Mouse (Mus musculus) 3T3-L1 (cell line): ENCODE measurements at regions not wholly inside any gene's neighbourhood (a gene's known extent, or its start where the extent isn't known, plus 50 kb on each side); places are given as distances from the start of the nearest gene placed in this dataset.
A peak's percentile ranks its signal among the peaks of the same experiment; 100 is the strongest.

Source experiments
- DNase-seq: peaks from one replicate; pipeline ENCODE4 v3.0.0-alpha.2; 2015; ENCODE audit warnings: low read depth, low spot score

DNA sequence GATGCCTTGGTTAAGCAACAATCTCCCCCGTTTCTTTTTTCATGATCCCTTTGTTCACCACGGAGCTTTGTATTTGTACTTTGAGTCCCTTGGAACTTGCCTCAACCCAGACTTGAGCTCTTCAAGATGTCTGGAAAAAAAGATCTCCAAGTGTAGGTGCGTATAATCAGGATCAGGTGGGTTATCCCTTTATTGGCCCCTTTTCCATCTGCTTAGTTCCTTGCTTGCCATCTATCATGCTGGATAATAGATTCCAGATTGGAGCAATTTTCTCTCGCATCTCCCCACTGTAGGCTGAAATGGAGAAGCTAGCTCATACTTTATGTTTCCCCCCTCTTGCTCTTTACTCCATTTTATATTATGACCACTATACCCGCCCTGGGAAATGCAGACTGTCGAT is 474.5 kb upstream of the Rgma start:
- no peak for DNase-seq

DNA sequence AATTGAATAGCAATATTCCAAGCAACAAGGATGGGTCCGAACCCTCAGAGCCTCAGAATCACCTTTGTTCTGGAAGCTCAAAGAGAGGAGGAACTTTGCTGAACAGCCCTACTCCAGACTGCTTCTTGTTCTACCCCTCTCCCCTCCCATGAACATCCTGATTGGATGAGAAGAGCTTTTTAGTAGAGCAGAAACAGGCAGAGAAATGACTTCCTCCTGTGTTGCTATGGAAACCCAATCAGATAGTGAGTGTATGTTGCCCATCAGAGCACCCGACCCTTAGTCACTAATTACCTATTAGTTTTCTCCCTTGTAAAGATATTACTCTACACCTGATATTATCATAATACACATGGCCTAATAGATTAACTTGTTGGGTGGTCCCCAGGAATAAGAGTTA is 469.4 kb upstream of the Rgma start:
- DNase-seq: no peak

DNA sequence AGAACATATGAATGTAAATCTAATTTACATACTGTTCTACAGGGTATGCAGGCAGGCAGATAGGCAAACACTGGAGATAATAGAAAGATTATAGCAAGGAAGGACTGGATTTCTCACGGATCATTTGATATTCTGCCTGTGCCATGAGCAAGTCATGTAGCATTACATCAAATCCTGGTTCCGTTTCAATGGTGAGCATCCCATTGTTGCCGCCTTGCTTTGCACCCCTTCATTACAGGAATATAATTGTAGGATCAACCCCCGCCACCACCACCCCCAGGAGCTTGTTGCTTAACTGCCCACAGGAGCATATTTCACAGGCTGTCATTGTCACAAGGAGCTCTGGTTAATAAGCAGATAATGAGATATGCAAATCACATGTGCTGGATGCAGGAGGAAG is 468.8 kb upstream of the Rgma start:
- DNase-seq: no peak

DNA sequence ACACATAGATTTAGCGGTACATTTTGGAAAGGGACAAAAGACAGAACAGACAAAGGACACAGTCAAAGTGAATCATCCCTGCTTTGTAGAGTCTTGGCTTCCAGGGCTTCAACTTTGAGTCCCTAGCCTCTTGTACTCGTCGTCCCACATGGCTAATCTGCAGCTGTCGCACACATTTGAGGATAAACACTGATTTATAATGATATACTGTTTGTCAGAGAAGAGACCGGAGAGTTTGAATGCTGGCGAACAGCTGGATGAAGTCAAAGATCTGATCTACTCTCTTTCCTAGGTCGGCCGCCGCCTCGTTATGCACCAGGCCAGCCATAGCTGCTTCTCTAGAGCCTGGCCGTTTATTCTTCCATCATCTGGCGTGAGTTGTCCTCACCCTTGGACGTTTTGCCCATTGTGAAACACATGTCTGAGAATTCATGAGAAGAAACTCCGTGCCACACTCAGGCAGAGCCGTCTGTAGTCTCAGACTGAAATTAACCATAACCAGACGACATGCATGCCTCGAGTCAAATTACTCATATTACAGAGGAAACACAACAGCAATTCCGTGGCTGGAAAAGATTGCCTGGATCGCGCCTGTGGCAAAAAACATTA is 448.4 kb upstream of the Rgma start:
- DNase-seq: peak; percentile 45

DNA sequence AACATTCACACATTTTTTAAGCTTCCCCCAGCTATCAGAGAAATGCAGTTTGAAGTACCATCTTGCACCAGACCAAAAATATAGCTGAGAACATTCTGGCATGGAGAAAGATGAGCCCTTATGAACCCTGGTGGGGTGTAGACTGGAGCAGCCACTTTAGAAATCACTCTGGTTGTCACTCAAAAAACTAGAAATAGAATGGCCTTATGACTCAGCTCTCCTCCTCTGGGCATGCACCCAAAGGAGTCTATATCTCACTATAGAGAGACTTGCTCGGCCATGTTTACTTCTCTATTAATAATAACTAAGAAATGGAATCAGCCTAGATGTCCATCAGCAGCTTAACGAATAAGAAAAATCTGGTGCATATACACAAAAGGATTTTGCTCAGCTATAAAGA is 436.5 kb upstream of the Rgma start:
- peak; percentile 88 for DNase-seq

DNA sequence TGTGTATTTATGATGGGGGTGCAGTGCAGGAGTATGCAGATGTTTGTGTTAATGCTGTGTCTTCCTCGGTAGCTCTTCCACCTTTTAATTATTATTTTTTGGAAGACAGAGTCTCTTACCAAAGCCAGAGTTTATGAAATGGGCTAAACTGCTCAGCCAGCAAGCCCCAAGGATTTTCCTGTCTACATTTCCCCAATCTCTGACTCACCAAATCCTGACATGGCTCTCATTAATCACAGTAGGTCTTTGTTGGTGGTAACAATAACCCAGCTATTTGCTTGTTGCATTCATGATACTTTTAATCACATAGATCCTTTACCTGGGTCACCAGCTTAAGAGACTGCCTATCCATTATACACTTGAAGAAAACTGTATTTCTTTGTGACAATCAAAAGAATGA is 427.8 kb upstream of the Rgma start:
- DNase-seq: peak; percentile 58

DNA sequence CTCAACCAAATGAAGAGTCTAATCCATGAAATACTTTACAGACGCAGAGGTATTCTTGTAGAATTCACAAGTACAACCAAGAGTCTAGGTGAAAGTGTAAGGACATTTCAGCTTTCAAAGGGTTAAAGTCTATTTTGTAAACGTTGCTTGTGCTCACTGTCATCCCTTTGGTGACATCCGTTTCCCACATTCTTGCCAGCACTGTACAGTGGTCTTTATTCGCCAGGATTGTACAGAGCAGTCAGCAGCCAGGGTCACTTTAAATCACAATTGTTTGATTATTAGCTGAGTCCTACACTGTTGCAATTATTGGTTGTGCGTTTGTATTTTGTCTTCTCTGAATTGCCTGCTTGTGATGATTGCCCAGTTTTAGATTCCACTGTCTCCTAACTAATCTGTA is 427.3 kb upstream of the Rgma start:
- no peak for DNase-seq

DNA sequence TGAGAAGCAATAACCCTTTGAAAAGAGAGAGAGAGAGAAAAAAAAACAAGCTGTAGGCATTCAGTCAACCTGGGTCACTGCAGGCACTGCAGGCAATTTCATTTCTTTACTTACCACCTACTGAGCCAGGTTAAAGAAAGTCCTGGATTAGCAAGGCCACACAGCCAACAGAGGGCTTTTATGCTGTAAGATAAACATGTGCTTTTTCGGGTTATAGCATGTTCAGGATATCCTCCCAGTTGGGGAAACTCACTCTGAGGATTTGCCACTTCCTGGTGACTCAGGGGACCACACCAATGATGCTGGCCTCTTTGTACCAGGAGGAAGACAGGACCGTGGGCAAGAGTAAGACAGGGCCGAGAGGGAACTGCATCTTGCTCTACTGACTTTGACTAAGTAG is 426.6 kb upstream of the Rgma start:
- peak; percentile 30 for DNase-seq

DNA sequence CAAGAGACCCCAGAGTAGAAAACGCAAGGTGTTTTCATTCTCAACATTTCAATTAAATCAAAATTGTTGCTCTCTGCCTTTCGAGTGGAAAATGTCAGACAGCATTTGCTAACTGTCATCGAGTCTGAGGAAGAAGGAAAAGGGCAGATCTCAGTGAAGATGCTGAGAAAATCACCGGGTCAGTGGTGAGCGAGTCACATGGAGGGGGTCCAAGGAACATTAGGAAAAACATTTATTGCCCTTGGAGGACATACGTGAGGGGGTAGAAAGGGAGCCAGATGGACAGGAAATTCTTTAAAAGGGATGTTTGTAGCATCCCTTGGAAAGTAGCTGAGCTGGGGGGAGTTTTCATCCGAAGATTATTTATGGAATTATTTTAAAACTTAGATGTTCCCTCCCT is 425.4 kb upstream of the Rgma start:
- DNase-seq: peak; percentile 68

DNA sequence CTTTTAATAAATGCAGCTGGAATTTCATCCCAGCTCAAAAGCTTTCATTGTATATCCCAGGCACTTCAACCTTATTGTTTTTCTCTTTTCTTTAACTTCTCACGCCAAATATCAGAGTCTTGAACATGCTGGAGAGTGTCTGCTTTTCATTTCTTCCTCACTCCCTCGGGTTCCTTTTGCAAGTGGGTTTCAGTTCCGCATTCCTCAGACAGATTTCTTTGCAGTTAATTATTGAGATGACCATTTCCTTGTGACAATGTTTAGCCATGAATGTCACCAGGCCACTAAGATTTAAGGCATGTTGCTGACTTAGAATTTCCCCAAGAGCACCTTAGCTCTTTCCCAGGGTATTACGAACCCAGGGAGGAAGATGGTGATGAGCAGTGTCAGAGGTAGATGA is 417.6 kb upstream of the Rgma start:
- DNase-seq: no peak

DNA sequence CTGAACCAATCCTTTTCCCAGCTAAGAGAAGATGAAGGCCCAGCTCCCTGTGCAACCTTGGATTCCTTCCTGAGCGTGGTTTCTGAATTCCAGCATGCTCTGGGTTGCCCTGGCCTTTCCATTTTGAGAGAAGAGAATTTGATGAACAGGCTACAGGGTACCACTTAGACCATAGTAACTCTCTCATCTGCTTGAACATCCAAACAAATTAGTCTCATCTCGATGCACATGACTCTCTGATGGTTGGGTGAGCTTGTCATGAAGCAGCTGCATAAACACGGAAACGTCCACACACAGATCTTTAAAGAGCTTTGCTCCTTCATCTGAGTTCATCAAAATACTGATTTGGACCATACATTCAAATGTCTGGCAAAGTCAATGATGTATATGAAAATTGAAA is 414.0 kb upstream of the Rgma start:
- DNase-seq: no peak

DNA sequence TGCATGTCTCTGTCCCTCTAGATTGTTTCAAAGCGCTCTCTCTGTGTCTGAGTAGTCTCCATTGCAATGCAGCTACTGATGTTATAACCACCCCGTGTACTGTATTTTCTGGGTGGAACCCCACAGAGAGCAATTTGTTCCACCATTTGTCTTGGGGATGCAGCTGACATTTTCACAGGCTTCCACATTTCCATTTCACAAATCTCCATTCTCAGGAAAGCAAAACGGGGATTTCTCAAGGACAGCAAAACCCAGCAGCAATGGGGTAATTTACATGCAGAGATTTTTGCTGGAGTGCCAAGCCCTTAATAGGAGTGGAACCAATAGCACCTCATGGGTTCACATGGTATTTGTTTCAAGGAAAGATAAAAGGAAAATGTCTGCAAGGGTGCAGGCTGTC is 412.5 kb upstream of the Rgma start:
- no peak for DNase-seq

DNA sequence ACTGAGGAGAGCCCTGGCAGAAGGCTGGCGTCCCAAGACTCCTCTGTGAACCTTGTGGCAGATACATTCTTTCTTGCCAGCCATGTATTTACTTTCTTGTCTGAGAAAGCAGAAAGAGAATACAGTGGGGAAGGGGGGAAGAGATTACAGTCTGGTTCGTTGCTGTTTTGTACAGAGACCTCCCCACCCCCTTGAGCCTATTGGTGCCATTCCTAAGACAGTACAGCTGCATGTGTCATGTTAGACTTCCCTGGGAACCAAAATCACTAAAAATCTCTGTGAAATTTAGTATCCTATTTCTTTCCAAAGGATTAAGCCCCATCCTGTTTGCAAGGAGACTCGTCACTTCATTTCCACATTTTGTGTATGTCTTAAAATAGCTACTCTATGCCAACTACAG is 411.4 kb upstream of the Rgma start:
- DNase-seq: no peak

DNA sequence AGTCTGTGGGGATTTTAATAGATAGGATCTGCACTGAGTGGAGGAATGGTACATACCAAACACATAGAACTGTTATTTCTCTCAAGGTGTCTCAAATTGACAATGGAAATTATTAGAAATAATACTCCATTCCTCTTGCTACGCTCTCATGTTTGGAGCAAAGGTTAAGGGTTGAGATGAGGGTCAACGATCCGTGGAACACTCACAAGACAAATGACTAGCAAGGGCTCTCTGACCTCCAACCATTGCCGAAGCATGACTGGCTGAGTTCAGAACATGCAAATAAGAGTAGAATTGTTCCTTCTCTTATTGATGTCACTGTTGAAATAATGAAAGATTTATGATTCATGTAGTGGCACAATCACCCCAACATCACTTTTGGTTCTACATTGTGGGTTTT is 407.1 kb upstream of the Rgma start:
- DNase-seq: no peak

DNA sequence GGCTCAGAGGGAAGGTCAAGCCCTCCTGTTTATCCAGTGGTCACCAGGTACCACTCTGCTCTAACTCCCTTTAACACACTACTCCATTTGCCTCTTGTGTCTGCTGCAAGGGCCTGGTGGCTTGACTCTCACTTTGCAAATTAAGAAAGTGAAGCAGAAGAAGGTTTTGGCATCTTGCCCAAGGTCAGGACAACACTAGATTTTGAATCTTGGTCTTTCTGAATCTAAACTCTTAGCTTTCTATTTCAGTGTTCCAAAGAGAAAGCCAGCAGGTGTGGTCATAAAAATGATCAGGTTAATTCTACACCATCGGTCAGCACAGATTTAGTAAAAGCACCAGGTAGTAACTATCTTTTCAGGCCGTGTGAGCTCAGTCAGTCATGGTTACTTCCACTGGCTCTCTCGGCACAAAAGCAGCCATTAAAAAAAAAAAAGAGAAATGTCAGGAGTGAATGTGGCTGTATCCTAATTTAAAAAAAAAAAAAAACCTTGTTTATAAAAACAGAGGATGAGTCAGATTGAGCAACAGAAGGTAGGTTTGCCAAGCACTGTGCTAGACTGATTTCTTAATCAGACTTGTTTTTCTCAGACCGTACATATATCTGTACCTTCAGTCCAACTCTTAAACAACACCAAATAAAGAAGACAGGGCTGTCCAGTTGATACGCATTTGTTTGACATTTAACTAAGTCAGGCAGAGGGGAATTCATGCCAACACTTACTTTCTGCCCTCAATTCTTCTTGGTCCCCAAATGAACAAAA is 403.6 kb upstream of the Rgma start:
- DNase-seq: peak; percentile 73

DNA sequence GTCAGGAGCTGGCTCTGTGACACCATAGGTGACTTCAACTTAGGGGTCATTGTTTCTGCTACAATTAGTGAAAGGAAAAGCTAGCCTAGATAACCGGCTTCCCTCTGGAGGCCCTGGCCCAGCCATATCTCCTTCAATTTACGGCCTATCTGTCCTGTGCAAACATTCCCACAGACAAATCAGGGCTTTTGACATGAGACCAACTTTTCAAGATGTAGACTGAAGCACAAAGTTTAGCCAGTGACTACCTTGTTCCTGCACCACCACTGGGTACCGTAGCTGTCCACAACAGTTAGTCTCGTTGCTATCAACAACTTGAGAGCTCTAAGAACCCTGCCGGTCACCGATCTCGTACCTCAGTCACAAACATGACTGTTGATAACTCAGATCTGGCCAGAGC is 402.9 kb upstream of the Rgma start:
- DNase-seq: peak; percentile 9

DNA sequence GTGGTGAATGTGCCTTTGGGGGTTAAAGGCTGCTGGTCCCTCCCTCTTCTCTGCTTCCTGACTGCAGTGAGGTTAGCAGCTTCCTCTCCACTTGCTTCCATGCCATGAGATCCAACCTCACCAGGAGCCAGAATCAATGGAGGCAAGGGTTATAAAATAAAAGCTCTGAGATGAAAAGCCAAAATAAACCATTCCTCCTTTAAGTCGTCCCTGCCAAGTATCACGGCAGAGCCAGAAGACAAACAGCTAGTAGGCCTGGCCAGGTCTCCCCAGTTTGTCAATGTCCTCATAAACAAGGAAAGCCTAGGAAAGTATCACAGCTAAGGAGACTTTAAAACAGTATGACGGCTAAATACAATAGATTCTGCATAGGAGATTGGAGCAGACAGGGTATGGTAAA is 401.5 kb upstream of the Rgma start:
- DNase-seq: no peak

DNA sequence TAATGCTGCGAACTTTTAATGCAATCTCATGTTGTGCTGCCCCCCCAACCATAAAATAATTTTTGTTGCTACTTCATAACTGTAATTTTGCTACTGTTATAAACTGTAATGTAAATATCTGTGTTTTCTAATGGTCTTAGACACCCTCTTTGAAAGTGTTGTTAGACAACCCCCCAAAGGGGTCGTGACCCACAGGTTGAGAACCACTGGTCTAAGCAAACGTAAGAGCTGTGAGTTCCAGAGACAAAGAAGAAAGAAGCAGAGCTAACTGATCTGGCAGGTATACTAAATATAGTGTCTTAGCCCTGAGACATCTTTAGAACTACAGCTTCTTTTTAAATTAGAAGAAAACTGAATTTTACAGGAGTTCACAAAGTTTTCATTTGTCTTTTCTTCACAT is 400.9 kb upstream of the Rgma start:
- no peak for DNase-seq

DNA sequence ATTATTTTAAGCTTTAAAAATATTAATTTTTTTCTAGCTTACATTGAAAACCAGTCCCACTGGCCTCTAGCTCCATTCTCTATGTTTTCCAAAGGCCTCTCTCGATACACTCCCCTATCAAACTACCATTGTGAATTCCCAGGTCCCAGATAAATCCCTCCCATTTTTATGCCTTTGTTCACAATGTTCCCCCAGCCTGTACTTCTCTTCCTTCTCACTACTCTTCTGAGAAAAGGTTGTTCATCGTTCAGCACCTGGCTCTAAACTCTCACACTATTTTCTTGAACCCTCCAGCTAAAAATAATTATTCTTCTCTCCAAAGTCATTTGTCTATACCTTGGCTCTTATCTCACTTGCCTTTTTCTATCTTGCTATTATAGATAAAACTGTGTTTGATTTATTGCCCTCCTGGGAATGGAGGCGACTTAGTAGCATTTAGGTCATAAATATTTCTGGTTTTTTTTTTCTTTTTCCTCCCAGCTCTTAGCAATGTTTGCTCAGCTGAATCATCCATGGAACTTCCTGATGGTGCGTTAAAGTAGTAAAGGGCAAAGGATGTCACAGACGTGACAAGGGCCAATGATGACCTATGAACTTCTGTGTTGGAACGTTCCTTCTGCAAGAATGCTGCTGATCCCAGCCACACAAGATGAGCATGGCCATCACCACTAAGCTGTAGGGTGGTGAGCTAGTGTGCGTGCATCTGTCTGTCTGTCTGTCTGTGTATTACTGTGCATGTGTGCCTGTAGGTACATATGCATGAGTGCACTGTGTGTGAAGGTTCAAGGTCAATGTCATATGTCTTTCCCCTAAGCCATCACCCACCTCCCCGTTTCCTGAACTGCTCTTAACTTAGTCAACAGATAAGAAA is 384.5 kb upstream of the Rgma start:
- peak; percentile 15 for DNase-seq

DNA sequence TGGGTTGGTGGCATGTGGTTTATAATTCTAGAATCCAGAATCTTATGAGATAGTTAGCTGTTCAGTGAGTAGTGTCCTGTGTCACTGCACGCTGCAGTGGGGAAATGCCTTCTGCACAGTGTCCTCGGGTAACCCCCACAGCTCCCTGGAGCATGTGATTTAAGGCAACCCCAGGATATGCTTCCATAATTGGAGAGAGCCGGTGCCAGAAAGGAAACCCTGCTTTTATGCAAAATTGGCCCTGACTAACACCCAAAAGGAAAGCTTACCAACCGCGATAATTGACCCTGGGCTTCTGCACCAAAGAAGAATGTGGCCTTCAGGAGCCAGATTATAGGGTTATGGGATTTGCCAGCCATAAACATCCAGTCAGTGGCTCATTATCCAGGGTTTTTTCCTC is 376.9 kb upstream of the Rgma start:
- no peak for DNase-seq

DNA sequence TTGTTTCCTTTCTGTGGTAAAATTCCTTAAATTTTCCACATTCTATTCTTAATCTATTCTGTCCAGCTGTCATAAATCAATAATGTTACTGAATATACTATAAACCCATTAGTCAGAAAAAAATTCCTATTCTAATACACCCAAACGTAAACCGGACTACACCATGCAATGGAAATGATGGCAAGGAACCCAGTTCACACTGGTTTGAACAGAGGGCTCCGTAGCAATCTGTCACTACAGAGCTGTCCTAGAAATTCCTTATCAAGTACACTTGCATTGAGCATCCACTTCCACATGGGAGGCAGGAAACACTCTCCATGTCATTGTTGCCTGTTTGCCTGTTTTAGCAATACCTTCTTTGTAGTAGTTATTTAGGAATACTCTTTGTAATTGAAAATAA is 356.2 kb upstream of the Rgma start:
- DNase-seq: no peak

DNA sequence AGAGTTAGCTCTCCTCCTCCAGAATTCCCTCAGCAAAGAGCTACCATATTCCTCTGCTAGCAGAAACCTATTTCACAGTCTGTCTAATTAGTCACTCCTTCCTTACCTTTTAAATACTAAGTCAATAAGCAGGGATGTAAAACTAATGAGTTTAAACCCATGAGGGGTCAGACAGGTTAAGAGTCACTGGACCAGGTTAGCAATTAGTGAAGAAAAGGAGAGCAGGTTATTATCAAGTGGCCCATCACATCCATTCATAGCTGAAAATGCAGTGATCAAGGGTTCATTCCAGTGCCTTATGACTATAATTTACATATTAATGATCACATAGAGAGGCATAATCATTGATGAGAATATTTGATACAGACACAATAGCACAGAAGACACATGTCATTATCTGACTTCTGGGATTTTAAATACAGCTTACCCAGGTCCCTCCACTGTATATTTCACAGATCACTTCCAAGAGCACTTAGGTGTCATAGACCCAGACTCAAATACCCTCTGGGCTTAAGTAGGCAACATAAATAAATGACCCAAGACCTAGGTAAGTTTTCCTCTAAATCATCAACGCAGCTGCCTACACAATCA is 355.4 kb upstream of the Rgma start:
- no peak for DNase-seq
